Mouse (Mus musculus) c-Kit-positive CD71-positive TER-119-negative erythroid progenitor cells, embryonic 14.5 days (primary cell): ENCODE data around the gene Vmn2r66.

Experiments used
- DNase-seq: peaks from one replicate; pipeline ENCODE4 v3.0.0-alpha.2; 2013; ENCODE audit warnings: low read depth

Vmn2r66 gene

GRCm38 (mm10) chr7:85012168-85012567 is at the start of gene Vmn2r66:
Gene Vmn2r66, minus strand, starts transcription at chr7:85012268.
- DNase-seq: no peak

GRCm38 (mm10) chr7:84996694-84997093 is 15.4 kb downstream of the Vmn2r66 start:
- no peak for DNase-seq

- DNase-seq: no peak
These were observed 48.1 kb downstream of the Vmn2r66 start, which contains the start of gene Vmn2r65 for GRCm38 (mm10) chr7:84964015-84964414. Gene Vmn2r65, minus strand, starts transcription at chr7:84964115.
